Mouse (Mus musculus) left cerebral cortex, postnatal 14 days (tissue): Measurements from ENCODE around the gene Tbl3. TPM values are rescaled to one million over a fixed set of nuclear protein-coding genes. Genes with fewer than 3 reads are reported as not detected.

Experiments used
- DNase-seq, 2 experiments: peaks; one replicate each; pipeline ENCODE4 v3.0.0; 2021 to 2022; ENCODE audit warnings: low spot score in 2 of 2, mixed read lengths in 1 of 2
- intact Hi-C: fragments of 180-260 bp; cut with DNase I; formaldehyde crosslinking; loops from one replicate; pipeline ENCODE4 v1.15.1; 2025
- long read RNA-seq, 2 experiments: library from polyadenylated mRNA; stranded (forward); transcript quantifications; one replicate each; pipeline ENCODE4 v2.0.0; 2021
- total RNA-seq, 2 experiments: library from RNA; stranded (reverse); gene quantifications; 2 replicates each; pipeline ENCODE4 v1.2.3; 2021

Tbl3 gene
- 10 to 100 TPM; 28.5 to 29.2 TPM for total RNA-seq
- long read RNA-seq, experiment 1, full-length matches to known transcripts = 40 of 50 reads
- long read RNA-seq, experiment 1, partial matches to known transcripts = 3 of 50 reads
- long read RNA-seq, experiment 1, other reads (novel, unspliced or antisense) = 7 of 50 reads
- long read RNA-seq, experiment 2, full-length matches to known transcripts = 35 of 41 reads
- long read RNA-seq, experiment 2, partial matches to known transcripts = 3 of 41 reads
- long read RNA-seq, experiment 2, other reads (novel, unspliced or antisense) = 3 of 41 reads

DNA sequence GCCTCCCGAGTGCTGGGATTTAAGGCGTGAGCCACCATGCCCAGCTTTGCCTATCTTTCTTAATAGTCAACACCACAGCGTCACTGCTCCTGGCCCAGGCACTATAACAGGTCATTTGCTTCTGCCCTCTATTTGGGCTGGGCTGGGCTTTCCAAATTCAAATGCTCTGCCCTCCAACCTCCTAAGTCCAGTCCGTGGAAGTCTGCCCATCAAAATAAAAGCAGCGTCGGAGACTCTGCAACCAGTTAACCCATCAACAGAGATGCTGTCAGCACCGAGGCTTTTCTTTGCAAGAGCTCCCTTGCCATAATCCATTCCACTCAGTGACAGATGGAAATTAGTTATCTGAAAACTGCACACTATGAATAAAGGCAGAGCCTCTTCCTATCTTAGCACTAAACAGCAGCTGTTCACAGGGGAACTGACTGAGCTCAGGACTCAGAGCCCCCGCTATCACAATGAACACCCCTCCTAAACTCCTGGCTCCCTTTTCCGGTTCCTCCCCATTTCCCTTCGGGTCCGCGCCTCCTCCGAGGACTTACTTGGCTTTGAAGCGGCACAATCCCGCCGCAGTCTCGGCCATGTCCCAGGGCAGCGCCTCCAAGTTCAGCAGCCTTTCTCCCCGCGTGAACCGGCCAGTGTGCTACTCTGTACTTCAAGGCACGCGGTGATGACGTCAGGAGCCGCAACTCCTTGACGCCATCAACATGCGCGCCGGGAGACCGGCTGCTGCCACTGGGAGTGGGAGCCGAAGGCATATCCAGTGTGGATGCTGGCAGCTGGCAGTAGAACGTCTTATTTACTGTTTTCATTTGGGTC is at the start of gene Tbl3:
TSS of gene Tbl3 (minus strand) at position 679 of the 819 bp plus-strand sequence.
- peak; percentile 94 to 97 for DNase-seq
- intact Hi-C loops = loop anchor here (1.0 kb wide), 1 partner anchor 12 kb away; no protein-coding TSS in a partner anchor

DNA sequence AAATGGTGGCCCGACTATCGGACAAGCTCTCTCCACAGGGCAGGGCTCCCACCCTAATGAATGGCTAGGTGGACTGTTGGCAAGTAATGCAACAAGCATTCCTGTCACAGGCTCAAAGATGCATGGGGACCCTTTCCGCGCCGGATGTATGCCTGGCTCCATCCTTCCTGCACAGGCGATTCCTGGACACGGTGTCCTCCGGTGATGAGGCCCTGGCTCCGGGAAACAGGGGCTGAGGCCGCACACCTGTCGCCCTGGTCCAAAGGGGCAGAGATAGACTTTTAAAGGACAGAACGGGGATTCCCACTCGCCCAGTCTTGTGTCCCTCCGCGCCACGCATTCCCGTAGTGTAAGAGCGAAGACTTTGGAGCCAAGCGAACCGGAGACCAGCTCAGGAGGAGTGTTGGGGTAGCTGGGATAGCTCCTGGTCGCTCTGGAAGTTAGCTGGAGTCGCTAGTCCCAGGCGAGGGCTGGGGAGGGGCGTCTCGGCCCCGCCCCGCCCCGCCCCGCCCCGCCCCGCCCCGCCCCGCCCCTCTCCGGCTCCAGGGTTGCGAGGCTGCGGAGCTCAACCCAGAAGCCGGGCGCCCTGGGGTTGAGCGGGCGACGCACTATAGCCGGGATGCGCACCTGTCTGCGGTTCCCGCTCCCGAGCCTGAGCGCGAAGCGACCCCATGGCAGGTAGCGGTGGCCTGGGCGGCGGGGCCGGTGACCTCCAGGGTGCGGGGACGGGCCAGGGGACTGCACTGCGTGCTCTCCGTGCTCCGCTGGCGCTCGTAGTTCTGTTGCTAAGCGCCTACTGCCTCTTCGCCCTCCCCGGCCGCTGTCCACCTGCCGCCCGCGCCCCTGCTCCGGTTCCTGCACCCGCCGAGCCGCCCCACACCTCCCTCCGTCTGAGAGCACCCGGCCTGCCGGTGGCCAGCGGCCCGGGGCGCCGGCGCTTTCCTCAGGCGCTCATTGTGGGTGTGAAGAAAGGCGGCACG is 45.2 kb upstream of the Tbl3 start, which contains the start of gene Hs3st6:
TSS of gene Hs3st6 (plus strand) at position 574 of the 980 bp plus-strand sequence.
- no peak for DNase-seq
- intact Hi-C loops = no loop called here

DNA sequence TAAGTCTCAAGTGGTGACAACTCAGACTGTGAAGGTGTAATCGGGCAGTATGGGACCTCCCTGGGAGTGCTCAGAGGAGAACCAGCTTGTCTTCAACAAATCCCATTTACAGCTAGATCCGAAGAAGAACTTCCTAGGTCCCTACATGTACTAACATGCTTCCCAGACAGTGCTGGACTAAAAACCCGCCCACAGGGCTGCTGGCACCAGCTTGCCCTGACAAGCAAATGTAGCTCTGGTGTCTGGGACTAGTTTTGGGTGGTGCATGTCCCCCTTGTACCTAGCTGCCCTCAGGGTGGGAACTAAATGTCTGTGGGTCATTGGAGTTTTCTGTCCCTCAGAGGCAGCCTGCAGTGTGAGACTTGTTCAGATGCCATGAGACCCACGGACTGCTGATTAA is 44.1 kb upstream of the Tbl3 start:
- intact Hi-C loops = no loop called here
- DNase-seq = no peak

DNA sequence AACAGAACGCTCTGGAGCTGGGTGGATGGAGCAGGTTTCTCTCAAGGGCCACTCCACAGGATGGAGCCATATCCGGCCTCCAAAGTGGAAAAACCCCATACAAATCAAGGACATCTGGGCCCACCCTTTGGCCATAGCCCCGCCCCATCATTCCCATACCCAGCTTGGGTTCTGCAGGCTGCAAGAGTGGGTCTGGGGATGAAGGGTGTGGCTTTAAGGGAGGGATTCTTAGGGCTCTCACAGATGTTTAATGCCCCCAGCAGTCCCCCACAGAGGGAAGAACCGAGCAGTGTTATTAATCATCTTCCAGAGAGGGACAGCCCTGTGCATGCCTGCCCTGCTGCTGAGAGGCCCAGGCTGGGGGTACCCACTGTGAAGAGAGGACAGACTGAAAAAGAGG is 39.5 kb upstream of the Tbl3 start:
- DNase-seq = no peak
- intact Hi-C loops = loop anchor here (5.0 kb wide), 1 partner anchor 135 kb away; no protein-coding TSS in a partner anchor

DNA sequence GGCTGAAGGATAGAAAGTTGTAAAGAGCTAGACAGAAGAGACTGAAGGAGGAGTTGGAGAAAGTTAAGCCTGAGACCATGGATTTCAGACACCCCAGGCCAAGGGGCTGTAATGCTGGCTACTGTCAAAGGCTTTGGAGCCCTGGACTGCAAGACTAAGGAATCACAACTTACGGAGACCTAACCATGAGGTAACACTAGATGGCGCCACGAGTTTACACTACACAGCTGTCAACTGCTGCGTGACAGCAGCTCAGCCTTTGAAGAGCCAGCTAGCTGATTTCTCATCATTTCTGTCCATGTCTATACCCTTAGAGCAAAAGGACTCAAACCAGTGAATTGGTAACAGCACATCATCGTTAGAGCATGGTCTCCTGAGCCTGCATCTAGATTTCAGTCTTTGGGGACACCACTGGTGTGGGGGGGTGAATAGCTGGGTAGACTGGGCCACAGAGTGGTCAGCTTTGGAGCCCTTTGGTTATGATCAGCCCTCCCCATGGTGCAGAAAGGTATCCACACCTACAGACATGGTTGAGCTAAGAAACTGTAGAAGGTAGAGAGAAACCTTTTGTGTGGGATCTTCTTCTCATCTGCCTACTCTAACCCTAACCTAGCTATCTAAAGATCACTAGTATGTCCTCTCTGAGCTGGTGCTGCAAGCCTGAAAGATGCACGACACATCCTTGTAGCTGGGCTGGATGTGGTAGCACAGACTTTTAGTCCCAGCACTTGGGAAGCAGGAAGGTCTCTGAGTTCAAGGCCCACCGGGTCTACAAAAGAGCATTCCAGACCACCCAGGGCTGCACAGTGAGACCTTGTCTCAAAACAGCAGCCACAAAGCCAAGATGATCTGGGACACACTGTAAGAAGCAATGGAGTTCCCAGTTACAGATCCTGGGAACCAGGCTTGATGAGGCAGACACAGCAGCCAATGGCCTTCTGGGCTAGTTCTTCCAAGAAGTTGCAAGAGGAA is 38.4 kb upstream of the Tbl3 start:
- intact Hi-C loops = loop anchor here (2.0 to 5.0 kb wide), 2 partner anchors 73 to 136 kb away; no protein-coding TSS in a partner anchor
- peak; percentile 91 for DNase-seq

DNA sequence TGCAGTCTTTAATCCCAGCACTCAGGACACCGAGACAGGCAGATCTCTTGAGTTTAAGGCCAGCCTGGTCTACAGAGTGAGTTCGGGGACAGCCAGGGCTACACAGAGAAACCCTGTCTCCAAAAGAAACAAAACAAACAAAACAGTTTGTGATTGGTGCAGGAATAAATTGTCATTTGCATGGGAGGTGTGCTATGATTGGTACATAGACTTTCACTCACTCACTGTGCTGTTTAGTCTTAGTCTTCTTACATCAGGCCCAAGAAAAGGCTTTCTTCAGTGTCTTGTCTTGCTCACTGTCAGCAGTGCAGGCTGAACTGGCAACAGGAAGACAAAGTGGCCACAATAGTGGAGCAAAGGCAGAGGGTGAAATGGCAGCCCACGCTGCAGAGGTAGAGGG is 36.9 kb upstream of the Tbl3 start:
- no peak for DNase-seq
- intact Hi-C loops = loop anchor here (2.0 kb wide), 1 partner anchor 74 kb away; no protein-coding TSS in a partner anchor

DNA sequence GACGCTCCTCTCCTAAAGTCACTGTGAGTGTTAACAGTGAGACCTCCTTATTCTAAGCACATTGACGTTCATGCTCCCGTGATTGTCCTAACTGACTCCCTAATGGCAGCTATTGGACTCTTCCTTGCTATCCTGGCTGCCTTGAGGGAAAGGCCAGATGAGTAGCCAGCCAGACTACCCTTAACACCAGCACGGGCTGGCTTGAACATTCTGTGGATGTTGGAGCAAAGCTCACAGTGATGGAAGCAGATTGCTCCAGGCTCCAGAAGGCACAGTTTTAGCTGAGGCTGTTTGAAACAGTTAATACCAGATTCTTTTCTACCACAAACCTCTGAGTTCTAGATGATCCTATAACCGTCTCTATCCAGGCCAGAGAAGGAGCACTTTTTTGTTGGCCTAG is 36.4 kb upstream of the Tbl3 start:
- no peak for DNase-seq
- intact Hi-C loops = loop anchor here (2.0 kb wide), 1 partner anchor 75 kb away; no protein-coding TSS in a partner anchor

DNA sequence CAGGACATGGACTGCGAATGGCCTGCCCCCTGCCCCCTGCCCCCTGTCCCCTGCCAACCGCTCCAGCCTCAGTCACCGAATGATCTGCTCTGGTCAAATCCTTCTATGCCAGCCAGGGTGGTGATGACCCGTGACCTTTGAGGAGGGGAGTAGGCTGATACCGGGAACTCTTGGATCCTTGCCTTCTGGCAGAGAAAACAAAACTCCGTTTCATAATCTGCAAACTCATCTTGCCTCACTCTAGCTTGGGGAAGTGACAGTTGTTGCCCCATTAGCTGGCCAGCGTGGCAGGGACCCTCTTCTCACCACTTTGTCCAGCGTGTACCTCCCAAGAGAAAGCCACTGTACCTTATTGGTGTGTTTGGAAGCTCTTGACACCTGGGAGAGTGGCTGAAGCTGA is 34.8 kb upstream of the Tbl3 start:
- no peak for DNase-seq
- intact Hi-C loops = no loop called here

DNA sequence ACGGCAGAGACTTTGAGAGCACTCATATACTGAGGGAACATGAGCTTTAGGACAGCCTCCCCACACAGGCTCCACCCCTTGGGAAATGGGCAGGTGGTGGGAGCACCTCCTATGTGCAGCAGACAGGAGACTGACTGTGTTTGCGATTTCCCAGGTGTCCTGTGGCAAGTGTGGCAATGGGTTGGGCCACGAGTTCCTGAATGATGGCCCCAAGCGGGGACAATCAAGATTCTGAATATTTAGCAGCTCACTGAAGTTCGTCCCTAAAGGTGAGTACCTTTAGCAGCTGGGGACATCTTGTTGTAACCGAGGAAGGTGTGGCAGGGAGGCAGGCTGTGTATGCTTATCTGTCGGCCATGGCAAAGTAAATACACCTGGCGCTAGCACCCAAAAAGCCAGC is 32.5 kb upstream of the Tbl3 start:
- intact Hi-C loops = no loop called here
- no peak for DNase-seq

DNA sequence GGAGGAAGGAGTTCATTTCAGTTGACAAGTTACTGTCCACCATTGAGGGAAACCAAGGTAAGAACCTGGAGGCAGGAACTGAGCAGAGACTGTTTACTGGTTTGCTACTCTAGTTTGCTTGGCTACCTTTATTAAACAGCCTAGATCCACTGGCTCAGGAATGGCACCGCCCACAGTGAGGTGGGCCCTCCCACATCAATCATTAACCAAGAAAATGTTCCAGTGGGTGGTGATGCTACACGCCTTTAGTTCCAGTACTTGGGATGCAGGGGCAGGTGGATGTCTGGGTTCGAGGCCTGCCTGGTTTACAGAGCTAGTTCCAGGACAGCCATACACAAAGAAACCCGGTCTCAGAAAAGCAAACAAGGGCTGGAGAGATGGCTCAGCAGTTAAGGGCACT is 30.8 kb upstream of the Tbl3 start:
- intact Hi-C loops = no loop called here
- DNase-seq = no peak

DNA sequence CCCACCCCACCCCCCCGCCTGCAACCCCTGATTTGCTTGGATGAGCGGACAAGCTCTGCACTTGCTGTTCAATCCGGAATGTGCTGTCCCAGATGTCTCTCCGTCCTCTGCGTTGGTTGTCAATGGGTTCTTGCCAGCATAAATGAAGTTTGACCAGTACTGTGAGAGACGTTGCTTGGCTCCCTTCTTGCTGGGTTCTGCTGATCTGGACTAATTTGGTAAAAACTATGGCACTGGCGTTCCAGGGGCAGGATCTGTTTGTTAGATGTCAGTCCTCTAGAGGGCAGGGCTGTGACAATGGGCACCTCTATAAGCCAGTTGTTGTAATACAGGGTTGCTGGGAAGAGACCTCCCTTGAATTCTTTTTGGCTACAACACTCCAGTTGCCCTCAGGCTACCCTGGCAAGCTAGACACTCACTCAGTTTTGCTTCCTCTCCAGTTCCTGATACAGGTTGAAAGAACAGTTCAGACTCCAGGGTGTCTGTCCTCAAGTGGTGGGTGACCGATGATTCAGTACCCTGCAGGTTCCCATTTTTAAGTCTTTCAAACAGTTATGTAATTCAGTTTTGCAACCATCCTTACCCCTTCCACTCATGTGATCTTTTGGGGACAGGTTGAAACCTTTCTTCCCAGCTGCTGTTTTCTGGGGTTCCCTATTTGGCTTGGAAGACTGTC is 29.8 kb upstream of the Tbl3 start:
- DNase-seq = no peak
- intact Hi-C loops = no loop called here

DNA sequence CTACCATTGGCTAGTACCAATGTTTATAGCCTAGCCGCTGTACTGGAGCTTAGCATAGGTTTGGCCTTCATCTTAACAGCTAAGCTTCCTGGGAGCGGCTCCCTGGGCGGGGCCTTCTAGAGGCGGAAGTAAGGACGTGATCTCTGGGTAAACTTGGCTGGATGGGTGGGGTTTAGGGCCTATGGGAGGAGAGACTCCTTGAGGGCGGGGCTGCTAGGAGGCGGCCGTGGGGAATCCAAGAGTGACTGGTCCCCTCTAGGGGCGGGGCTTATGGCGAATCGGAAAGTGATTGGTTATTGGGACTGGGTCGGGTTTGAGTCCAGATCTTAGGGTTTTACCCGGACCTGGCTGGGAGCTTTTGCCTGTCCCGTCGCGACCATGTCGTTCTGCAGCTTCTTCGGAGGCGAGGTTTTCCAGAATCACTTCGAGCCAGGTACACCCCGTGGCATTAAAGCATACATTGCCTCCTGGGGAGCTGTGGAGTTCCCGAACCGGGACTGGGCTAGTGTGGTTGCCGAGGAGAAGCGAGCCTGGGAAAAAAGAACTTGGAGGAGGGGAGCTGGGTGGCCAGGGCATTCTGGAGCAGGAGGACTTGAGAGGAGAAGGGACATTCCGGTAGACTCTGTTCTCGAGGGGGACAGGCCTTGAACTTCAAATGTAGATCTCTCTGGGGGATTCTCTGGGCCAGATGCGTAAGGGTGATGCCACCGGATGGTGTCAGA is 29.0 kb upstream of the Tbl3 start, which contains the start of gene Msrb1:
TSS of gene Msrb1 (plus strand) at position 313 of the 722 bp plus-strand sequence.
- peak; percentile 89 to 92 for DNase-seq
- intact Hi-C loops = no loop called here

DNA sequence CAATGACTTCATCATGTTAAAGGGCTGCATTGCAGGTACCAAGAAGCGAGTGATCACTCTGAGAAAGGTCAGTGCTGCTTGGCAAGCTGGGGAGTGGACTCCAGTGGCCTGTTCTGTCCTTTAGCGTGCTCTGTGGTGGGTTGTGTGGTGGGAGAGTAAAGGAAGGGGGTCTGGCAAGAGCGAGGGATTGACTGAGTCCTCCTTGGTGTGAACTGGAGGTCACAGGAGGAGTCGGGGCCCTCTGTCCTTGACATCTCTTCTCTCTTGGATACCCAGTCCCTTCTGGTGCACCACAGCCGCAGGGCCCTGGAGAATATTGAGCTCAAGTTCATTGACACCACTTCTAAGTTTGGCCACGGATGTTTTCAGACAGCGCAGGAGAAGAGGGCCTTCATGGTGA is 28.0 kb upstream of the Tbl3 start:
- intact Hi-C loops = no loop called here
- DNase-seq = no peak

DNA sequence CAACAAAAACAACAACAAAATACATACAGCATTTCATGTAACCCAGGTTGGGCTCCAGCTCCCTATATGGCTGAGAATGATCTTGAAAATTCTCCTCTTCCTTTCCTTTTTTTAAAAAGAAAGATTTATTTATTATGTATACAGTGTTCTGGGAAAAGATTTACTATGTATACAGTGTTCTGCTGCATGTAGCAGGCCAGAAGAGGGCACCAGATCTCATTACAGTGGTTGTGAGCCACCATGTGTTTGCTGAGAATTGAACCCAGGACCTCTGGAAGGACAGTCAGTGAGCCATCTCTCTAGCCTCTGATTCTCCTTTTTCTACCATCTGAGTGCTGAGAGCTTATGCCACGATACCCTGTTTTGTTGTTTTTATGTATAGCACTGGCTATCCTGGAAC is 27.1 kb upstream of the Tbl3 start:
- intact Hi-C loops = no loop called here
- no peak for DNase-seq

DNA sequence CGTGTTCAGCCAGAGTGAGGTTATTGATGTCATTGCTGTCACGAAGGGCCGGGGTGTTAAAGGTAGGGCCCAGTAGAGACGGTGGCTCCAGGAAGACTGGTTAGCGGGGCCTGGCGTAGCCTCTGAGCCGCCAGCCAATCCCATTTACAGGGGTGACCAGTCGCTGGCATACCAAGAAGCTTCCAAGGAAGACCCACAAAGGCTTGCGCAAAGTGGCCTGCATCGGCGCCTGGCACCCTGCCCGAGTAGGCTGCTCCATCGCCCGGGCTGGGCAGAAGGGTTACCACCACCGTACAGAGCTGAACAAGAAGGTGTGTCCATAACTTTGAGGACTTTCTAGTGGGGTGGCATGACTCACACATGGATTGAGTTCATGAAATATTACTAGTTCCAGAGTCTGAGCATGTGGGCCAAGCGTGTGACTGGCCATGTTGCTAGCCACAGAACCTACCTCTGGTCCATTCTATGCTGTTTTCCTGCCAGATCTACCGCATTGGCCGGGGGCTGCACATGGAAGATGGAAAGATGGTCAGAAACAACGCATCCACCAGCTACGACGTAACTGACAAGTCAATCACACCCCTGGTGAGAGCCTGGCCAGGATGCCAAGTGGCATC is 26.1 kb upstream of the Tbl3 start:
- intact Hi-C loops = no loop called here
- DNase-seq = no peak

DNA sequence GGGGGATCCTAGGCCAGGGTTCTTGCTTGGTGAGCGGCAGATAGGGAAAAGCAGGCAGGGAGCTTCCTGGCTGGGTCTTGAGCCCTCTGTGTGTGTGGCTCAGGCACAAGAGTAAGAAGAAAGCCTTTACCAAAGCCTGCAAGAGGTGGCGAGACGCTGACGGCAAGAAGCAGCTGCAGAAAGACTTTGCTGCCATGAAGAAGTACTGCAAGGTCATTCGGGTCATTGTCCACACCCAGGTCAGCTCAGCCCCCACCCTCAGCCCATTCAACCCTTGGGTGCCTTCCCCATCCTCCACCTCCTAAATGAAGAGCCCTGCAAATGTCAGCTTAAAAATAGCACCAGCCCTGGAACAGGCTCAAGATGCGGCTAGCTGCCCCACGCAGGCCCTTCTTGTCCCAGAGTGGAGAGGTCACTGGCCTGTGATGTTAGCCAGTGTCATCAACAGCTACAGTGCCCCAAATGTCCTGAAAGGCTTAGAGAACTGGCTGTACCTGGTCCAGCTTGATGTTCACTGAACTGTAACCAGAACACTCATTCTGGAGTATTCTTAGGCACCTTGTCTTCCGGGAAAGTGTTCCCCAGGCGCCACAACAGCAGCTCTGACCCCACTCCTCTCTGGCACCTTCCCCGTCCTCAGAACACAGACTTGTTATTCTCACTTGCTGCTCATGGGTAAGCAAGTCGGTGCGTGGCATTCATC is 24.9 kb upstream of the Tbl3 start:
- DNase-seq = no peak
- intact Hi-C loops = no loop called here
